ENCODE assay signal across 8 mouse cellular contexts in genomic region chr2:84774751-84775150, GRCm38 (mm10). TPM values are rescaled to one million over a fixed set of nuclear protein-coding genes. Genes with fewer than 3 reads are reported as not detected.
DNase-seq lines count a peak whose midpoint lies in the region; ATAC-seq and TF ChIP-seq lines count a peak whose summit lies in the region.

No protein-coding gene starts in this region.

- H3K4me3 ChIP-seq in E14TG2a.4 (replicated peaks; ENCODE audit: low read length): peak overlapping the region; percentile 69
- H3K4me3 ChIP-seq in forebrain, embryonic 10.5 days: peak overlapping the region; percentile 47
- peak overlapping the region; percentile 45 for H3K4me3 ChIP-seq in heart, embryonic 16.5 days (ENCODE audit: low read length)

- H3K27me3 ChIP-seq in E14TG2a.4 (ENCODE audit: insufficient read depth, low read length): peaks cover 22% of the 10 kb centered on the region
- H3K27me3 ChIP-seq in forebrain, embryonic 10.5 days (ENCODE audit: poor library complexity, severe bottlenecking): no peaks in the 10 kb centered on the region
- H3K27me3 ChIP-seq in heart, embryonic 16.5 days (ENCODE audit: control insufficient read depth, insufficient read depth, low read length): 0 out of 2 replicates have a peak, but pooled peaks cover 5% of the 10 kb centered on the region

- WGBS in forebrain, embryonic 10.5 days: under 1% methylated on average over 14 of the region's 15 CpGs
- 6% methylated on average over 15 of the region's 15 CpGs for WGBS in heart, embryonic 16.5 days

- H3K36me3 ChIP-seq in E14TG2a.4 (ENCODE audit: insufficient read depth, low read length): peaks cover 2% of the 10 kb centered on the region; the same call in 1 of the 2 replicates
- H3K36me3 ChIP-seq in forebrain, embryonic 10.5 days (replicated peaks): 0 out of 2 replicates have a peak, but pooled peaks cover 3% of the 10 kb centered on the region
- no peaks in the 10 kb centered on the region for H3K36me3 ChIP-seq in heart, embryonic 16.5 days (ENCODE audit: control insufficient read depth, insufficient read depth)

- no peaks in the 10 kb centered on the region for H3K9me3 ChIP-seq in E14TG2a.4 (ENCODE audit: low read length)
- H3K9me3 ChIP-seq in forebrain, embryonic 10.5 days: no peaks in the 10 kb centered on the region
- no peaks in the 10 kb centered on the region for H3K9me3 ChIP-seq in heart, embryonic 16.5 days (replicated peaks; ENCODE audit: control insufficient read depth, low read length)

- no peak for TF ChIP-seq POLR2A in brain, embryonic 14.5 days (IDR thresholded peaks at IDR 0.05; ENCODE audit: borderline replicate concordance, extremely low read depth, insufficient read depth, insufficient read length, poor library complexity, severe bottlenecking)

- peak; percentile 77 for ATAC-seq in heart, embryonic 16.5 days (replicated peaks; ENCODE audit: extremely low read depth, insufficient read depth, low FRiP score)

- no peak for TF ChIP-seq CTCF in E14TG2a.4 (conservative IDR thresholded peaks at IDR 0.05; ENCODE audit: low read length)
- TF ChIP-seq CTCF in brain, embryonic 14.5 days (IDR thresholded peaks at IDR 0.05; ENCODE audit: borderline replicate concordance, extremely low read depth, insufficient read depth, insufficient read length): no peak

- H3K9ac ChIP-seq in heart, embryonic 16.5 days (ENCODE audit: low read length): peak overlapping the region; percentile 70

- H3K4me2 ChIP-seq in heart, embryonic 16.5 days (ENCODE audit: low read depth, low read length): peak overlapping the region; percentile 54

- peaks cover 36% of the 10 kb centered on the region for H3K4me1 ChIP-seq in E14TG2a.4 (replicated peaks; ENCODE audit: low read depth, low read length)
- H3K4me1 ChIP-seq in forebrain, embryonic 10.5 days: peaks cover 35% of the 10 kb centered on the region
- no peaks in the 10 kb centered on the region; the same call in 1 of the 2 replicates for H3K4me1 ChIP-seq in heart, embryonic 16.5 days (ENCODE audit: control insufficient read depth, insufficient read depth, low read length)

- peak; percentile 87 for DNase-seq in brain, embryonic 14.5 days (ENCODE audit: low read depth)
- peak; percentile 79 for DNase-seq in forebrain, embryonic 10.5 days (ENCODE audit: extremely low spot score, low spot score)
- peak; percentile 84 for DNase-seq in kidney, postnatal 10 days
- peak; percentile 94 for DNase-seq in lung, postnatal 10 days
- DNase-seq in skeletal muscle tissue, adult 2 months (ENCODE audit: low read depth, low spot score): peak; percentile 81
- DNase-seq in natural killer cell, adult 2 months (ENCODE audit: low spot score in 2 of 2): no peak

- peak overlapping the region; percentile 89 for H3K27ac ChIP-seq in forebrain, embryonic 10.5 days
- peak overlapping the region; percentile 51; the same call in 1 of the 2 replicates for H3K27ac ChIP-seq in heart, embryonic 16.5 days (ENCODE audit: low read length)

RNA-seq across cellular contexts. Expression of gene Serping1, which starts 0.5 kb away (rescaled TPM):
- polyA plus RNA-seq in brain, embryonic 14.5 days (2012; rRNA removed): 22.5 and 29.6 TPM in 2 replicates
- polyA plus RNA-seq in forebrain, embryonic 10.5 days (2016; fragmentation: Nextera tagmentation; extraction: Ambion mirVana): 22.7 and 23.2 TPM in 2 replicates
- polyA plus RNA-seq in heart, embryonic 16.5 days (2015; fragmentation: Nextera tagmentation; extraction: Ambion mirVana): 44.6 and 51.2 TPM in 2 replicates

RNA-seq across cellular contexts. Expression of gene Ube2l6, which starts 23.9 kb away (rescaled TPM):
- 12.2 and 13.8 TPM in 2 replicates for polyA plus RNA-seq in brain, embryonic 14.5 days (2012; rRNA removed)
- 28.8 and 33.1 TPM in 2 replicates for polyA plus RNA-seq in forebrain, embryonic 10.5 days (2016; fragmentation: Nextera tagmentation; extraction: Ambion mirVana)
- 102 and 110 TPM in 2 replicates for polyA plus RNA-seq in heart, embryonic 16.5 days (2015; fragmentation: Nextera tagmentation; extraction: Ambion mirVana)

RNA-seq across cellular contexts. Expression of gene Gm19426, which starts 31.3 kb away (rescaled TPM):
- 6.8 and 7.6 TPM in 2 replicates for polyA plus RNA-seq in brain, embryonic 14.5 days (2012; rRNA removed)
- polyA plus RNA-seq in forebrain, embryonic 10.5 days (2016; fragmentation: Nextera tagmentation; extraction: Ambion mirVana): 8.5 and 8.8 TPM in 2 replicates
- 3.6 and 5.1 TPM in 2 replicates for polyA plus RNA-seq in heart, embryonic 16.5 days (2015; fragmentation: Nextera tagmentation; extraction: Ambion mirVana)

RNA-seq across cellular contexts. Expression of gene Ypel4, which starts 40.9 kb away (rescaled TPM):
- polyA plus RNA-seq in brain, embryonic 14.5 days (2012; rRNA removed): 41.7 and 61.5 TPM in 2 replicates
- polyA plus RNA-seq in forebrain, embryonic 10.5 days (2016; fragmentation: Nextera tagmentation; extraction: Ambion mirVana): 6.4 and 8.2 TPM in 2 replicates
- 2.4 and 2.6 TPM in 2 replicates for polyA plus RNA-seq in heart, embryonic 16.5 days (2015; fragmentation: Nextera tagmentation; extraction: Ambion mirVana)

RNA-seq across cellular contexts. Expression of gene Clp1, which starts 47.6 kb away (rescaled TPM):
- 15.8 and 21.4 TPM in 2 replicates for polyA plus RNA-seq in brain, embryonic 14.5 days (2012; rRNA removed)
- 53.6 and 56.8 TPM in 2 replicates for polyA plus RNA-seq in forebrain, embryonic 10.5 days (2016; fragmentation: Nextera tagmentation; extraction: Ambion mirVana)
- 17.9 and 19.5 TPM in 2 replicates for polyA plus RNA-seq in heart, embryonic 16.5 days (2015; fragmentation: Nextera tagmentation; extraction: Ambion mirVana)

Comparison
In these comparisons a context has a peak if more than half of its experiments do, and no peak if none do; other contexts are left out.
1. DNase-seq: peak in brain, embryonic 14.5 days (single experiment), forebrain, embryonic 10.5 days (single experiment), kidney, postnatal 10 days (single experiment), lung, postnatal 10 days (single experiment) and skeletal muscle tissue, adult 2 months (single experiment); none in natural killer cell, adult 2 months (0 of 2).
2. Peak in every context shown above with its lines, with median percentiles within 50 percentile points of each other: H3K4me3 ChIP-seq.